Mouse (Mus musculus): ENCODE results near the gene Gm10181.
"Not testable (repeated sequence)": the region's sequence is repeated elsewhere in the genome, so short reads cannot be mapped to it uniquely, and the experiment has no call there.

Gm10181 gene

GRCm38 (mm10) chr9:25089122-25089521 is at the start of gene Gm10181:
Gene Gm10181 (plus strand): TSS chr9:25089422.
- DNase-seq: no peak

GRCm38 (mm10) chr9:25041665-25042064 is 47.6 kb upstream of the Gm10181 start:
- no peak for DNase-seq

GRCm38 (mm10) chr9:25042162-25043111 is 46.8 kb upstream of the Gm10181 start:
- no peak for DNase-seq

GRCm38 (mm10) chr9:25044325-25044724 is 44.9 kb upstream of the Gm10181 start:
- no peak for DNase-seq

GRCm38 (mm10) chr9:25048289-25048688 is 40.9 kb upstream of the Gm10181 start:
- no peak for DNase-seq

- no peak for DNase-seq
These were observed 40.3 kb upstream of the Gm10181 start for GRCm38 (mm10) chr9:25048940-25049339.

GRCm38 (mm10) chr9:25051901-25052300 is 37.3 kb upstream of the Gm10181 start:
- no peak for DNase-seq

- no peak for DNase-seq
These were observed 33.4 kb upstream of the Gm10181 start for GRCm38 (mm10) chr9:25055650-25056376.

- no peak for DNase-seq
These were observed 30.5 kb upstream of the Gm10181 start for GRCm38 (mm10) chr9:25058726-25059125.

- no peak for DNase-seq
These were observed 16.6 kb upstream of the Gm10181 start for GRCm38 (mm10) chr9:25072666-25073065.

GRCm38 (mm10) chr9:25075977-25076376 is 13.2 kb upstream of the Gm10181 start:
- no peak for DNase-seq

- DNase-seq: no peak
These were observed 12.7 kb upstream of the Gm10181 start for GRCm38 (mm10) chr9:25076505-25076904.

GRCm38 (mm10) chr9:25090853-25091252 is 1.6 kb downstream of the Gm10181 start:
- no peak for DNase-seq

- no peak for DNase-seq
These were observed 13.7 kb downstream of the Gm10181 start for GRCm38 (mm10) chr9:25102881-25103280.

- DNase-seq: peak; percentile 8 to 15
These were observed 15.4 kb downstream of the Gm10181 start for GRCm38 (mm10) chr9:25104638-25105037.

- not testable (repeated sequence) for DNase-seq
These were observed 34.4 kb downstream of the Gm10181 start for GRCm38 (mm10) chr9:25123590-25123989.

GRCm38 (mm10) chr9:25124048-25124447 is 34.8 kb downstream of the Gm10181 start:
- DNase-seq: no peak

GRCm38 (mm10) chr9:25132253-25132652 is 43.0 kb downstream of the Gm10181 start:
- DNase-seq: no peak

GRCm38 (mm10) chr9:25132920-25133319 is 43.7 kb downstream of the Gm10181 start:
- DNase-seq: no peak

GRCm38 (mm10) chr9:25138900-25139299 is 49.7 kb downstream of the Gm10181 start:
- no peak for DNase-seq
